Mouse (Mus musculus): ENCODE results near the gene Dnm3. TPM values are rescaled to one million over a fixed set of nuclear protein-coding genes. Genes with fewer than 3 reads are reported as not detected.

Gene Dnm3
- polyA plus RNA-seq, 1 experiment from 2014 or later, result 13.9 TPM

GRCm38 (mm10) chr1:162280052-162280451 lies 197.8 kb downstream of the Dnm3 start:
- no peak for DNase-seq (ENCODE audit: low spot score)
- no peak overlapping the region for H3K4me3 ChIP-seq (ENCODE audit: low read depth, low read length)
- H3K27ac ChIP-seq (replicated peaks; ENCODE audit: low read depth, low read length), result no peak overlapping the region
- no peaks in the 10 kb centered on the region for H3K9me3 ChIP-seq (ENCODE audit: control insufficient read depth, low read length)
- H3K4me2 ChIP-seq (ENCODE audit: low read depth, severe bottlenecking), result no peak overlapping the region
- peaks cover 13% of the 10 kb centered on the region; the same call in 1 of the 2 replicates for H3K4me1 ChIP-seq (ENCODE audit: control insufficient read depth, insufficient read depth, low read length)
- no peaks in the 10 kb centered on the region for H3K27me3 ChIP-seq (ENCODE audit: control insufficient read depth, insufficient read depth, low read length)
- WGBS, result 92% methylated on average over 4 of the region's 4 CpGs
- H3K9ac ChIP-seq (ENCODE audit: low read length), result no peak overlapping the region
- ATAC-seq (ENCODE audit: insufficient number of reproducible peaks, low FRiP score, low TSS enrichment, low read depth), result no peak
- no peaks in the 10 kb centered on the region for H3K36me3 ChIP-seq (ENCODE audit: control insufficient read depth, insufficient read depth, low read length)

GRCm38 (mm10) chr1:162276011-162276410 lies 201.8 kb downstream of the Dnm3 start:
- 0 out of 2 replicates have a peak, but pooled peaks cover 3% of the 10 kb centered on the region for H3K4me1 ChIP-seq (ENCODE audit: control insufficient read depth, insufficient read depth, low read length)
- WGBS, result 88% methylated on average over 1 of the region's 1 CpGs
- no peak overlapping the region; the same call in 1 of the 2 replicates for H3K27ac ChIP-seq (replicated peaks; ENCODE audit: low read depth, low read length)
- no peaks in the 10 kb centered on the region for H3K27me3 ChIP-seq (ENCODE audit: control insufficient read depth, insufficient read depth, low read length)
- no peaks in the 10 kb centered on the region for H3K9me3 ChIP-seq (ENCODE audit: control insufficient read depth, low read length)
- no peak overlapping the region for H3K4me3 ChIP-seq (ENCODE audit: low read depth, low read length)
- no peaks in the 10 kb centered on the region for H3K36me3 ChIP-seq (ENCODE audit: control insufficient read depth, insufficient read depth, low read length)
- DNase-seq (ENCODE audit: low spot score) (no peak), ATAC-seq (ENCODE audit: insufficient number of reproducible peaks, low FRiP score, low TSS enrichment, low read depth) (no peak)
- H3K4me2 ChIP-seq (ENCODE audit: low read depth, severe bottlenecking), result no peak overlapping the region
- H3K9ac ChIP-seq (ENCODE audit: low read length), result no peak overlapping the region

GRCm38 (mm10) chr1:162274674-162275248 lies 203.1 kb downstream of the Dnm3 start:
- DNase-seq (ENCODE audit: low spot score), result no peak
- H3K4me2 ChIP-seq (ENCODE audit: low read depth, severe bottlenecking), result no peak overlapping the region
- H3K9me3 ChIP-seq (ENCODE audit: control insufficient read depth, low read length), result no peaks in the 10 kb centered on the region
- no peak overlapping the region for H3K4me3 ChIP-seq (ENCODE audit: low read depth, low read length)
- H3K9ac ChIP-seq (ENCODE audit: low read length), result no peak overlapping the region
- no peaks in the 10 kb centered on the region for H3K36me3 ChIP-seq (ENCODE audit: control insufficient read depth, insufficient read depth, low read length)
- H3K27ac ChIP-seq (replicated peaks; ENCODE audit: low read depth, low read length), result no peak overlapping the region
- no peak for ATAC-seq (ENCODE audit: insufficient number of reproducible peaks, low FRiP score, low TSS enrichment, low read depth)
- H3K4me1 ChIP-seq (ENCODE audit: control insufficient read depth, insufficient read depth, low read length), result 0 out of 2 replicates have a peak, but pooled peaks cover 3% of the 10 kb centered on the region
- no peaks in the 10 kb centered on the region for H3K27me3 ChIP-seq (ENCODE audit: control insufficient read depth, insufficient read depth, low read length)
- 85% methylated on average over 11 of the region's 11 CpGs for WGBS

GRCm38 (mm10) chr1:162256912-162257607 lies 220.8 kb downstream of the Dnm3 start:
- H3K27ac ChIP-seq (replicated peaks; ENCODE audit: low read depth, low read length), result no peak overlapping the region
- 83% methylated on average over 6 of the region's 6 CpGs for WGBS
- no peak overlapping the region for H3K9ac ChIP-seq (ENCODE audit: low read length)
- H3K27me3 ChIP-seq (ENCODE audit: control insufficient read depth, insufficient read depth, low read length), result no peaks in the 10 kb centered on the region
- H3K36me3 ChIP-seq (ENCODE audit: control insufficient read depth, insufficient read depth, low read length), result no peaks in the 10 kb centered on the region
- no peaks in the 10 kb centered on the region for H3K9me3 ChIP-seq (ENCODE audit: control insufficient read depth, low read length)
- no peak overlapping the region for H3K4me2 ChIP-seq (ENCODE audit: low read depth, severe bottlenecking)
- no peak for DNase-seq (ENCODE audit: low spot score)
- H3K4me3 ChIP-seq (ENCODE audit: low read depth, low read length), result no peak overlapping the region
- peaks cover 10% of the 10 kb centered on the region for H3K4me1 ChIP-seq (ENCODE audit: control insufficient read depth, insufficient read depth, low read length)
- no peak for ATAC-seq (ENCODE audit: insufficient number of reproducible peaks, low FRiP score, low TSS enrichment, low read depth)

- DNase-seq (ENCODE audit: low spot score) (peak; percentile 59), ATAC-seq (ENCODE audit: insufficient number of reproducible peaks, low FRiP score, low TSS enrichment, low read depth) (peak; percentile 77; the same call in 1 of the 2 replicates)
- no peak overlapping the region for H3K4me3 ChIP-seq (ENCODE audit: low read depth, low read length)
- peak overlapping the region; percentile 75 for H3K27ac ChIP-seq (replicated peaks; ENCODE audit: low read depth, low read length)
- H3K27me3 ChIP-seq (ENCODE audit: control insufficient read depth, insufficient read depth, low read length), result no peaks in the 10 kb centered on the region
- H3K4me1 ChIP-seq (ENCODE audit: control insufficient read depth, insufficient read depth, low read length), result peaks cover 10% of the 10 kb centered on the region
- H3K4me2 ChIP-seq (ENCODE audit: low read depth, severe bottlenecking), result no peak overlapping the region
- H3K36me3 ChIP-seq (ENCODE audit: control insufficient read depth, insufficient read depth, low read length), result no peaks in the 10 kb centered on the region
- no peaks in the 10 kb centered on the region for H3K9me3 ChIP-seq (ENCODE audit: control insufficient read depth, low read length)
- WGBS, result 15% methylated on average over 5 of the region's 5 CpGs
- no peak overlapping the region for H3K9ac ChIP-seq (ENCODE audit: low read length)
Observed at GRCm38 (mm10) chr1:162254944-162255343, 222.9 kb downstream of the Dnm3 start.

GRCm38 (mm10) chr1:162253971-162254641 lies 223.7 kb downstream of the Dnm3 start:
- Histone ChIP-seq H3K27ac (replicated peaks; ENCODE audit: low read depth, low read length) (peak overlapping the region; percentile 76), H3K4me3 (ENCODE audit: low read depth, low read length) (no peak overlapping the region), H3K36me3 (ENCODE audit: control insufficient read depth, insufficient read depth, low read length) (no peaks in the 10 kb centered on the region), H3K9me3 (ENCODE audit: control insufficient read depth, low read length) (no peaks in the 10 kb centered on the region), H3K4me1 (ENCODE audit: control insufficient read depth, insufficient read depth, low read length) (peaks cover 10% of the 10 kb centered on the region), H3K9ac (ENCODE audit: low read length) (no peak overlapping the region), H3K4me2 (ENCODE audit: low read depth, severe bottlenecking) (no peak overlapping the region), H3K27me3 (ENCODE audit: control insufficient read depth, insufficient read depth, low read length) (no peaks in the 10 kb centered on the region)
- DNase-seq (ENCODE audit: low spot score), result peak; percentile 58
- WGBS, result 13% methylated on average over 8 of the region's 8 CpGs
- peak; percentile 77; the same call in 1 of the 2 replicates for ATAC-seq (ENCODE audit: insufficient number of reproducible peaks, low FRiP score, low TSS enrichment, low read depth)

GRCm38 (mm10) chr1:162252869-162253268 lies 225.0 kb downstream of the Dnm3 start:
- H3K4me1 ChIP-seq (ENCODE audit: control insufficient read depth, insufficient read depth, low read length), result peaks cover 10% of the 10 kb centered on the region
- no peaks in the 10 kb centered on the region for H3K9me3 ChIP-seq (ENCODE audit: control insufficient read depth, low read length)
- DNase-seq (ENCODE audit: low spot score), result no peak
- no peak overlapping the region for H3K9ac ChIP-seq (ENCODE audit: low read length)
- peak overlapping the region; percentile 30 for H3K27ac ChIP-seq (replicated peaks; ENCODE audit: low read depth, low read length)
- ATAC-seq (ENCODE audit: insufficient number of reproducible peaks, low FRiP score, low TSS enrichment, low read depth), result no peak
- H3K4me2 ChIP-seq (ENCODE audit: low read depth, severe bottlenecking), result no peak overlapping the region
- H3K36me3 ChIP-seq (ENCODE audit: control insufficient read depth, insufficient read depth, low read length), result no peaks in the 10 kb centered on the region
- WGBS, result 56% methylated on average over 2 of the region's 2 CpGs
- no peak overlapping the region for H3K4me3 ChIP-seq (ENCODE audit: low read depth, low read length)
- no peaks in the 10 kb centered on the region for H3K27me3 ChIP-seq (ENCODE audit: control insufficient read depth, insufficient read depth, low read length)

GRCm38 (mm10) chr1:162247216-162247615 lies 230.6 kb downstream of the Dnm3 start:
- no peaks in the 10 kb centered on the region for H3K36me3 ChIP-seq (ENCODE audit: control insufficient read depth, insufficient read depth, low read length)
- 89% methylated on average over 5 of the region's 5 CpGs for WGBS
- no peak overlapping the region for H3K27ac ChIP-seq (replicated peaks; ENCODE audit: low read depth, low read length)
- no peaks in the 10 kb centered on the region for H3K9me3 ChIP-seq (ENCODE audit: control insufficient read depth, low read length)
- H3K27me3 ChIP-seq (ENCODE audit: control insufficient read depth, insufficient read depth, low read length), result no peaks in the 10 kb centered on the region
- no peak overlapping the region for H3K4me2 ChIP-seq (ENCODE audit: low read depth, severe bottlenecking)
- DNase-seq (ENCODE audit: low spot score), result no peak
- H3K4me1 ChIP-seq (ENCODE audit: control insufficient read depth, insufficient read depth, low read length), result peaks cover 14% of the 10 kb centered on the region
- no peak overlapping the region for H3K9ac ChIP-seq (ENCODE audit: low read length)
- no peak overlapping the region for H3K4me3 ChIP-seq (ENCODE audit: low read depth, low read length)
- ATAC-seq (ENCODE audit: insufficient number of reproducible peaks, low FRiP score, low TSS enrichment, low read depth), result no peak
